Mouse (Mus musculus): ENCODE data around the gene Cdh11. TPM values are rescaled to one million over a fixed set of nuclear protein-coding genes. Genes with fewer than 3 reads are reported as not detected.
A peak's percentile ranks its signal among the peaks of the same experiment; 100 is the strongest.

Gene Cdh11
- polyA plus RNA-seq (2015; fragmentation: Nextera tagmentation; extraction: Ambion mirVana) = 86.0 and 88.1 TPM in 2 replicates

DNA sequence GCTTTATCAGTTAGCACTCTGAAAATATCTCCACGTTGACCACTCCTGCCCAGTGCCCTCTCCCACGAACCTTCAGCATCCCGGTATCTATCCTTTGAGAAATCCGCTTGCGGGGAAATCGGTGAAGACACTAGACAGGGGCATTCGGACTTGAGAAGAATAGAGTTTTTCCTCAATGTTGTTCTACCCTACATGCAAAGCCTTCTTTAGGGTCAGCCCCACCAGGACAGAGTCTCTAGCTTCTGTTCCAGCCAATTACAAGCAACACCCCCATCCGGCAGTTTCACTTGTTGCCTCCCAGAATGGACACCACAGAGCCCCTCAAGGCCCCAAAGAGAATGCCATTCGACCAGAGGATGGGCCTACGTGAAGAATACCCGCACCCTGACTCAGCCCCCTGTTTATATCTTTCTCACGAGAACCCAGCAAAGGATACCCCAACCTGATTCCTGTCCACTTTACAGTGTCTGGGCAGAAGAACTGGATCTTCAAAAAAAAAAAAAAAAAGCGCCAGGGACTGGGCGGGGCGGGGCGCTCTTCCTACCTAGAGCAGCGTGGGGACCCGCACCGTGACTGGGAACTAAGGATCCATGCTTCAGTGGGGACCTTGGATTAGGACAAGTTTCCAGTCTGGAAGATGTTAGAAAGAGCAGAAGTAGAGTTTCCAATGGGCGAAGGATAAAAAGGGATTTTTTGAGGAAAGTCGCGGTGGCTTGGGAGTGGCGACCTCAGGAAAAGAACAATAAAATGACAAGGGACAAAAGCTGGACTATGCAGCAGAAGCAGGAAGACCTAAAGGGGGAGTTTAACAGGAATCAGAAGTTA is at the start of gene Cdh11:
Gene Cdh11, minus strand, starts transcription at position 51 of the 825 bp plus-strand sequence.
- Histone ChIP-seq H3K9ac (peak within 1 kb of the TSS; percentile 51), H3K36me3 (no peaks in the 10 kb centered on the region), H3K4me3 (replicated peaks) (peak within 1 kb of the TSS; percentile 67), H3K9me3 (no peaks in the 10 kb centered on the region), H3K27me3 (replicated peaks) (0 out of 2 replicates have a peak, but pooled peaks cover 6% of the 10 kb centered on the region), H3K27ac (peak within 1 kb of the TSS; percentile 94), H3K4me1 (no peaks in the 10 kb centered on the region), H3K4me2 (peak within 1 kb of the TSS; percentile 63)
- no peak for ATAC-seq (ENCODE audit: insufficient read depth, low FRiP score, low read depth)
- WGBS = 6% methylated on average over 23 of the region's 23 CpGs

DNA sequence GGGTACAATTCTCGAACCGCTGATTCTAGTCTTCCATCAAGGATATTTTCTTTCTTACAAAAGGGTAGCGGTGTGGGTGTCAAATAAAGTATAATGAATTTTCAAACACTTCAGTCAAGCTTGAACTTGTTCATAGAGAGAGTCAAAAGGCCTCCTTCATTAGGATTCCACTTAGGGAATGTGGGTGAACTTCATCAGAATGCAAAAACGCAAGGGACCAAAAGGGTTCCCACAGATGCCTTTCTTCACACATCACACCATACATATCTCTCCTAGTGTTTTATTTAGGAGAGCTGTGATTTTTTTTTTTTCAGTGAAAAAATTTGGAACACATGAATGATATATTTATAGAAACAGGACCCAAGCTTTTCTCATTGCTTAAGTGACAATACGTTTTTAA is 28.5 kb upstream of the Cdh11 start:
- Histone ChIP-seq H3K27ac (no peak overlapping the region), H3K9me3 (no peaks in the 10 kb centered on the region), H3K27me3 (replicated peaks) (no peaks in the 10 kb centered on the region), H3K4me2 (no peak overlapping the region), H3K4me3 (replicated peaks) (no peak overlapping the region), H3K36me3 (no peaks in the 10 kb centered on the region), H3K9ac (no peak overlapping the region), H3K4me1 (no peaks in the 10 kb centered on the region)
- WGBS = 80% methylated on average over 5 of the region's 5 CpGs
- ATAC-seq (ENCODE audit: insufficient read depth, low FRiP score, low read depth) = no peak

DNA sequence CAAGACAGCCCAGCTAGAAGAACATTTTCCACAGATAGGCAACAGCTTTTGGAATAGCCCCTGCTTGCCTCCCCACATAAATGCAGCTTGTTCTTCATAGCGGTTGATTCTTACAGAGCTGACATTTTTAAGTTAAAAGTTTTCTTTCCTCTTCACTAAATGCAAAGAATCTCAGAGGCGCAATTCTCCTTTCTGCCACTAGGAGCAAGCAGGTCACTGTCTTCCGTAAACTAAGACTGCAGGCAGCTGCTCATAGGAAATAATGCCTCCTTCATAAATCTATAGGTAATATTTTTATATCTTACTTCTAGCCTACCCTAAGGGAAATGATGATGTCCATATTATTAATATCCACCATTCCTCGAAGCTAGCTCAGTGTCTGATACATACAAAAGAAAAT is 4.9 kb upstream of the Cdh11 start:
- H3K36me3 ChIP-seq = no peaks in the 10 kb centered on the region
- no peak overlapping the region for H3K9ac ChIP-seq
- no peaks in the 10 kb centered on the region for H3K4me1 ChIP-seq
- WGBS = 36% methylated on average over 4 of the region's 4 CpGs
- 0 out of 2 replicates have a peak, but pooled peaks cover 5% of the 10 kb centered on the region for H3K27me3 ChIP-seq (replicated peaks)
- H3K4me2 ChIP-seq = no peak overlapping the region
- H3K27ac ChIP-seq = no peak overlapping the region
- no peak overlapping the region for H3K4me3 ChIP-seq (replicated peaks)
- ATAC-seq (ENCODE audit: insufficient read depth, low FRiP score, low read depth) = no peak
- no peaks in the 10 kb centered on the region for H3K9me3 ChIP-seq

DNA sequence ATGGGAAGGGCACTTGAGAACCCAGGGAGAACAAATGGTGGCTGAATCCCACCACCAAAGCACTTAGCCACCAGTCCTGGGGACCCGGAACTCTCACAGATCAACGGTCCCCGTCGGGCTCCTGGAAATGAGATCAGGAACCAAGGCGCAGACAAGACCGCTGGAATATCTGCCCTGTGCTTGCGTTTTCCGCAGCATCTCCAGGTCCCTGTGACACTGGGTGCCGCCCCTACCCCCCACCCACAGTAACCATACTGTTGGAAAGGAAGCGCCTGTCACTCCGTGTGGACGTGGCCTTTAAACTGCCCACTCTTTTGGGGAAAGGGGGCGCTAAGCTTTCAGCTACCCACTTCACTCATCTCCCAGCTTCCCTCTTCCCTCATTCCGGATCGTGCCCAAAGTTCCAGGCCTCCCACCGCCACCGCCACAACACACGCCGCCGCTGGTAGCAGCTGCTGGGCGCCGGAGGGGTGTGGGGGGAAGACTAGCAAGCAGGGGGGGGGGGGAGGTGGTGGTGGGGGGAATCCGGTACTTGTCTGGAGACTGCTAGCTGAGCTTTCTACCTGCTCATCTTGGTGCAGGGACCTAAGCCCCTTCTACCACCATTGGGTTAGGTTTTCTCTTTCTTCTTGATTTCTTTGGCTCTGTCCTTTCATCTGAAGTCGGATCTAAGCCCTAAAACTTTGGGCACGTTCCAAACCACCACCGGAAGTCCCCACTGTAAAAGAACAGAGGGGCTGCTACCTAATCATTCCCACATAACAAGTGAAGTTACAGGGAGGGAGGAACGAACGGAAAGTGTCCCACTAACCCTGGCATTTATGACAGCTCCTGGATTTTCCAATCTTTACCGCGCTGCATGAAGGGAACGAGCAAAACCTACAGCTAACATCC is 1.3 kb upstream of the Cdh11 start:
- H3K9ac ChIP-seq = peak overlapping the region; percentile 13; the same call in 1 of the 2 replicates
- H3K36me3 ChIP-seq = no peaks in the 10 kb centered on the region
- peak overlapping the region; percentile 94 for H3K27ac ChIP-seq
- 4% methylated on average over 31 of the region's 31 CpGs for WGBS
- no peak for ATAC-seq (ENCODE audit: insufficient read depth, low FRiP score, low read depth)
- H3K4me3 ChIP-seq (replicated peaks) = peak overlapping the region; percentile 67
- 0 out of 2 replicates have a peak, but pooled peaks cover 6% of the 10 kb centered on the region for H3K27me3 ChIP-seq (replicated peaks)
- H3K4me1 ChIP-seq = no peaks in the 10 kb centered on the region
- H3K9me3 ChIP-seq = no peaks in the 10 kb centered on the region
- peak overlapping the region; percentile 63 for H3K4me2 ChIP-seq

DNA sequence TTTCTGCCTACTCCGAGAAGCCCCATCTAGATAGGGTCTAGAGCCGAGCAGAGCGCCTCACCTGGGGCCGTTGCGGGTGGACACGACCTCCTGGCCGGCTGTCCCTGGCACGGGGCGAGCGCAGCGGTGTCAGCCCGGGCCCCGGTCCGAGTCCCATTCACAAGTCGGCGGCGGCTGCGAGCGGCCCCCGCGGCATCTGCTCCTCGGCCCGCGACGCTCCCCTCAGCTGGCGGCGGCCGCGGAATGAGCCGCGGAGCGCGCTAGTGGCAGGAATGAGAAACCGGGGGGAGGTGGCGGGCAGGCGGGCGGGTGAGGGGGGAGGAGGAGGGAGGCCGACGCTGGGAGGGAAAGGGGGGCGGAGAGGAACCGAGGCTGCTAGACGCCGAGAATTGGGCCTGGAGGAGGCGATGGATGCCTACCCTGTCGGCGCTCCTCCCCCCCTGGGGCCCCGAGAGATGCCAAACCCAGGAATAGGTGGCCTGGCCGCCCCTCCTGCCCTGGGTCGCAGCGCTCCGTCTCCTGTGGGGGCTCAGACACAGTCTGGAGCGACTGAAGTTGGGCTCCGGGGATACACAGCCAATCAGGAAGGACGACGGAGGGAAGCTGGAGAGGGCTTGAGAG is 497 bp downstream of the Cdh11 start:
- 0 out of 2 replicates have a peak, but pooled peaks cover 6% of the 10 kb centered on the region for H3K27me3 ChIP-seq (replicated peaks)
- peak; percentile 63 for ATAC-seq (ENCODE audit: insufficient read depth, low FRiP score, low read depth)
- no peaks in the 10 kb centered on the region for H3K9me3 ChIP-seq
- H3K4me1 ChIP-seq = no peaks in the 10 kb centered on the region
- H3K4me2 ChIP-seq = peak overlapping the region; percentile 63
- under 1% methylated on average over 45 of the region's 55 CpGs for WGBS
- H3K27ac ChIP-seq = peak overlapping the region; percentile 94
- H3K9ac ChIP-seq = peak overlapping the region; percentile 51; the same call in 1 of the 2 replicates
- no peaks in the 10 kb centered on the region for H3K36me3 ChIP-seq
- H3K4me3 ChIP-seq (replicated peaks) = peak overlapping the region; percentile 67

DNA sequence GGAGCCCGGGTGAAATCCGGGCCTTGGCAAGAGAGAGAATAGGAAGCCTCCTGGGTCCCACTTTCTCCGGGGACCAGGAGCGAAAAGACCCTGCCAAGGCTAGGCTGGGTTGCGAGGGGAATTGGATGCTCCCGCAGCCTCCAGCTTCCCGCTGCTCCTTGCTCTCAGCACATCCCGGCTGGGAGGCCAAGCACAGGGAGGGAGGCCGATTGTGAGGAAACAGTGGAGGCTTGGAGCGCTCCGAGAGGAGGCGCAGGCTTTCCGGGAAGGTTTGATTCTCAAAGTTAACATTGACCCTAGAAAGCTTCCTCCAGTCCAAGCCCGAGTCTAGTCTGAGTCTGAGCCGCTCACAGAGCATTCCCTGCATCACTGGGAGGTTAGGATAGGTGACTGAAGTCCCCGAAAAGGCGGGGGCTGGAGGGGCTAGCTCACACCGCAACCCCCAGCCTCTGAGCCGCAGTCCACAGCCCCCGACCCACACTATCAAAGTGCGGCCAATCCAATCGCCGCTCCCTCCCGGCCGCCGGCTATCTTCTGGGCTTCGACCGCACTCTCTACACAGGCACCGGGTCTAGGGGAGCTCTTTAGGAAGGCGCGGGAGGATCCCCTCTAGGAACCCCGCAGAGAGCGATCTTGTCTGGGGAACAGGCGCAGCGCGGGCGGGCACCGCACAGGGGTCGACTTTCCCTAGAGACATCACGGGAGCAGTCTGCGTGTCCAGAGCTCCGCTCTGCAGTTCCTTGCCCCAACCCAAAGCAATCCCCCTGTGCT is 1.4 kb downstream of the Cdh11 start:
- Histone ChIP-seq H3K9me3 (no peaks in the 10 kb centered on the region), H3K27me3 (replicated peaks) (0 out of 2 replicates have a peak, but pooled peaks cover 6% of the 10 kb centered on the region), H3K9ac (peak overlapping the region; percentile 51), H3K36me3 (no peaks in the 10 kb centered on the region), H3K27ac (peak overlapping the region; percentile 94), H3K4me1 (no peaks in the 10 kb centered on the region), H3K4me3 (replicated peaks) (peak overlapping the region; percentile 67), H3K4me2 (peak overlapping the region; percentile 63)
- WGBS = under 1% methylated on average over 42 of the region's 42 CpGs
- peak; percentile 19; the same call in 1 of the 2 replicates for ATAC-seq (ENCODE audit: insufficient read depth, low FRiP score, low read depth)

DNA sequence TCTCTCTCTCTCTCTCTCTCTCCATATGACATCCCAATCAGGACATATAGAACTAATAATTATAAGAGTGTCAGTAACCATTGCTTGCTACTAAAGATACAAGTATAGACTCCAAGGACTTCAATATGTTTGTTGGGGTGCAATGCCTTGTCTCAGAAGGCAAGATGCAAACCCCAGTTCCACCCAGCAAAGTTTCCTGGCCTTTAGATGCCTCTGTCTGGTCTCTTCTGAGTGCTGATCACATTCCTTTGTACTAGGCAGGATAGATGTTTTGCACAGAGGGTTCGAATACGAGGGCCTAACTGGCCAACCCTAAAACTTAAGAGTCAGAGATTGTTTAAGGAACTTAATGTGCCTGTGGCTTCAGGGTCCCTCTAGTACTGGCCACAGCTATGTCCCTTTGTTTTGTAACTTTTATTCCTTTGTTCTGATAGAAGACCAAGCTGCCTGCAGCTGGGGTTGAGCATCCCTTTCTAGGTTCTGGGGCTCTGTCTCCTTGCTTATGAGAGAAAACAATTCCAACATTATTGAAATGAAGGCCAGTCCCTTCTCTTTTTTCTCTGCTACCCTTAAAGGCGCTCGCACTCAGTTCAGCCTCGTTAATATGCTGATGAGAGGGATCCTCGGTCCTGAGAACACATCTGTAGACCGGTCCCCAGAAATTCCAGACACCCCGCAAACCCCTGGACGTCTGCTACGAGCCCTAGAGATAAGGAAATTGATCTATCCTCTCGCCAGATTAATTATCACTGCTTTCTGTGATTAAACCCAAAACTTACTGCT is 2.5 kb downstream of the Cdh11 start:
- Histone ChIP-seq H3K27me3 (replicated peaks) (0 out of 2 replicates have a peak, but pooled peaks cover 6% of the 10 kb centered on the region), H3K36me3 (no peaks in the 10 kb centered on the region), H3K27ac (peak overlapping the region; percentile 94), H3K4me1 (no peaks in the 10 kb centered on the region), H3K4me2 (peak overlapping the region; percentile 63), H3K9me3 (no peaks in the 10 kb centered on the region), H3K4me3 (replicated peaks) (peak overlapping the region; percentile 67), H3K9ac (peak overlapping the region; percentile 51; the same call in 1 of the 2 replicates)
- 7% methylated on average over 11 of the region's 11 CpGs for WGBS
- ATAC-seq (ENCODE audit: insufficient read depth, low FRiP score, low read depth) = no peak

DNA sequence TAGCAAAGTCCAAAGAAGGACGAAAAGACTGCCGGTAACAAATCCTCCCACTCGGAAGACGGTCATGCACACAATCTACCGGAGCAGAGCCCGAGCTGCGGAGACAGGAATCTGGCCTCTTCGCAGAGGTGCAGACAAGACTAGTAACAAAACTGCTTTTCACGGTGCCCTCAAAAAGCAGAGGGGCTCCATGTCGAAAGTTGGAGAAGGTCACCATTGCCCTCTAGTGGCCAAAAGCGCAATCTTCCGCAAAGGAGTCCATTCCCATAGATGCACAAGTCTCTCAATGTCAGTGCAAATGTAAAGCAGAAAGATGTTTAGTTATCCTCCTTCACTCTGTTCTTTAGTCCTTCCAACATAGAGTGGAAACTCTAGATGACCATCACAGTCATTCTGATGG is 4.5 kb downstream of the Cdh11 start:
- Histone ChIP-seq H3K9me3 (no peaks in the 10 kb centered on the region), H3K9ac (no peak overlapping the region), H3K4me3 (replicated peaks) (peak overlapping the region; percentile 34), H3K4me1 (no peaks in the 10 kb centered on the region), H3K4me2 (peak overlapping the region; percentile 44), H3K27ac (no peak overlapping the region), H3K36me3 (no peaks in the 10 kb centered on the region), H3K27me3 (replicated peaks) (0 out of 2 replicates have a peak, but pooled peaks cover 2% of the 10 kb centered on the region)
- WGBS = 2% methylated on average over 12 of the region's 12 CpGs
- ATAC-seq (ENCODE audit: insufficient read depth, low FRiP score, low read depth) = no peak

DNA sequence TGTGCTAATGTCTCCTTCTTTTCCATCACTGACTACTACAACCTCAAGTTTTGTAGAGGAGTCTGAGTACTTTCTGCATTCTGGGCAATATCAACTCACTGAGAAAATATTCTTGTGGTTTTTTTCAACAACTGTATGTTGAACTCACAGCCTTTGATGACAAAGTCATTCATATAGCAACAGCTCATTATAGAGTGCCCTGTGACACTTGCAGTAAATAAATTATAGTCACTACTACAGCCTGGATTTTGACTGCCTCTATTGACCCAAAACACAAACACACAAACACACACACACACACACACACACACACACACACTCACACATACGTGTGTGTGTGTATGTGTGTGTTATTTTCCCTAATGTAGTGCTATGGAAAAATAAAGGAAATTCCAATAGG is 10.8 kb downstream of the Cdh11 start:
- Histone ChIP-seq H3K4me2 (no peak overlapping the region), H3K4me3 (replicated peaks) (no peak overlapping the region), H3K9me3 (no peaks in the 10 kb centered on the region), H3K27ac (no peak overlapping the region), H3K36me3 (0 out of 2 replicates have a peak, but pooled peaks cover 2% of the 10 kb centered on the region), H3K9ac (no peak overlapping the region), H3K27me3 (replicated peaks) (no peaks in the 10 kb centered on the region), H3K4me1 (0 out of 2 replicates have a peak, but pooled peaks cover 3% of the 10 kb centered on the region)
- no peak for ATAC-seq (ENCODE audit: insufficient read depth, low FRiP score, low read depth)
- 91% methylated on average over 1 of the region's 1 CpGs for WGBS

DNA sequence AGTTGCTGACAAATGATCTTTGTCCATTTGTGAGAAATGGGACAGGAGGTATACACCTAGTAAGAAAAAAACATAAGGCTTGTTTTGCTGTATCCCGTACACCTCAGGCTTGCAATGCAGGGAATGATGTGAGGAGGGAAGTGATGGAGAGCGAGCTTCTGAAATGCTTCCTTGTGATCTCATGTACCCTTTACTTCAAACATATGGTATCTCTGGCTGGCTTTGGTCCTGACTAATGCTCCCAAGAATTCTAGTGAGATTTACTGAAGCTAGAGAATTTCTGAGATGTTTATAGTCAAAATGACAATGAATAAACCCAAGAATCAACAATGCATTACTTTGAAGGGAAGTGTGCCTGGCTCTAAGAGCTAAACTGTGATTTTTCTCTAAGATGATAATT is 14.0 kb downstream of the Cdh11 start:
- H3K27ac ChIP-seq = no peak overlapping the region
- H3K4me1 ChIP-seq = 0 out of 2 replicates have a peak, but pooled peaks cover 3% of the 10 kb centered on the region
- H3K4me2 ChIP-seq = no peak overlapping the region
- no peaks in the 10 kb centered on the region for H3K9me3 ChIP-seq
- 0 out of 2 replicates have a peak, but pooled peaks cover 2% of the 10 kb centered on the region for H3K36me3 ChIP-seq
- H3K27me3 ChIP-seq (replicated peaks) = no peaks in the 10 kb centered on the region
- H3K4me3 ChIP-seq (replicated peaks) = no peak overlapping the region
- 55% methylated on average over 2 of the region's 2 CpGs for WGBS
- no peak for ATAC-seq (ENCODE audit: insufficient read depth, low FRiP score, low read depth)
- H3K9ac ChIP-seq = no peak overlapping the region

All from stomach, embryonic 15.5 days (tissue).